Mouse (Mus musculus): ENCODE measurements around the gene Slc37a3.

- TF ChIP-seq MAFK (IDR thresholded peaks at IDR 0.05; ENCODE audit: insufficient read depth, low read depth, low read length) (no peak), HCFC1 (IDR thresholded peaks at IDR 0.05; ENCODE audit: borderline replicate concordance, insufficient read depth, low read length) (no peak)
Observed at GRCm38 (mm10) chr6:39423130-39423551, 45.7 kb upstream of the Slc37a3 start.
